Mouse (Mus musculus) intestine, embryonic 14.5 days (tissue): ENCODE results near the gene Mchr1. TPM values are rescaled to one million over a fixed set of nuclear protein-coding genes. Genes with fewer than 3 reads are reported as not detected.

Source experiments
- ATAC-seq: fragments of 200-750 bp; cut with Nextera tagmentation; replicated peaks from 2 replicates; pipeline ENCODE4 v1.8.0; 2017; ENCODE audit warnings: low read depth, moderate number of reproducible peaks, moderate TSS enrichment, moderate library complexity; ENCODE audit not compliant: low FRiP score, low TSS enrichment
- DNase-seq: peaks from one replicate; pipeline ENCODE4 v3.0.0-alpha.2; 2018; ENCODE audit warnings: low spot score
- H3K27ac ChIP-seq: fragments of 300-500 bp; sonication (generic); 2 replicates; pipeline ENCODE4 v1.5.1; 2014; ENCODE audit warnings: low read depth, mild to moderate bottlenecking, control low read depth
- H3K27me3 ChIP-seq: fragments of 300-500 bp; sonication (generic); replicated peaks from 2 replicates; pipeline ENCODE4 v1.6.1; 2014; ENCODE audit warnings: low read length, control low read depth; ENCODE audit not compliant: control insufficient read depth, insufficient read depth
- H3K36me3 ChIP-seq: fragments of 300-500 bp; sonication (generic); 2 replicates; pipeline ENCODE4 v1.6.1; 2014; ENCODE audit warnings: low read length, control low read depth; ENCODE audit not compliant: control insufficient read depth, insufficient read depth
- H3K4me1 ChIP-seq: fragments of 300-500 bp; sonication (generic); replicated peaks from 2 replicates; pipeline ENCODE4 v1.6.1; 2014; ENCODE audit warnings: low read length, control low read depth, mixed read lengths; ENCODE audit not compliant: control insufficient read depth, insufficient read depth
- H3K4me2 ChIP-seq: fragments of 300-500 bp; sonication (generic); 2 replicates; pipeline ENCODE4 v1.6.1; 2014; ENCODE audit warnings: low read length
- H3K4me3 ChIP-seq: fragments of 300-500 bp; sonication (generic); 2 replicates; pipeline ENCODE4 v1.5.1; 2014; ENCODE audit warnings: low read depth, low read length, control low read depth, mixed read lengths
- H3K9ac ChIP-seq: fragments of 300-500 bp; sonication (generic); 2 replicates; pipeline ENCODE4 v1.6.1; 2014; ENCODE audit warnings: mild to moderate bottlenecking, low read length
- H3K9me3 ChIP-seq: fragments of 300-500 bp; sonication (generic); 2 replicates; pipeline ENCODE4 v1.6.1; 2016; ENCODE audit warnings: low read length, control low read depth; ENCODE audit not compliant: control insufficient read depth
- WGBS: fragments of 180-500 bp; shearing (Covaris S2); extraction: QIAGEN DNeasy Blood & Tissue Kit; methylation state at CpG from one replicate; pipeline ENCODE4 v1.1.7; 2014; 5-methylcytosine and 5-hydroxymethylcytosine counted together
- polyA plus RNA-seq: library from polyadenylated mRNA; unstranded; fragments of >200 nt; fragmentation: Nextera tagmentation; extraction: Ambion mirVana; gene quantifications from 2 replicates; pipeline ENCODE4 v1.2.1, GENCODE M21; 2014

Mchr1 gene
- polyA plus RNA-seq, 1 experiment from 2014 or later = 1.0 TPM

GRCm38 (mm10) chr15:81195447-81195846 is 39.9 kb upstream of the Mchr1 start:
- H3K27ac ChIP-seq = no peak overlapping the region
- peaks cover 6% of the 10 kb centered on the region for H3K4me1 ChIP-seq
- DNase-seq (no peak), ATAC-seq (no peak)
- no peaks in the 10 kb centered on the region for H3K36me3 ChIP-seq
- H3K9ac ChIP-seq = no peak overlapping the region
- no peak overlapping the region for H3K4me3 ChIP-seq
- WGBS = 56% methylated on average over 4 of the region's 4 CpGs
- no peak overlapping the region for H3K4me2 ChIP-seq
- H3K9me3 ChIP-seq = no peaks in the 10 kb centered on the region
- H3K27me3 ChIP-seq = no peaks in the 10 kb centered on the region

GRCm38 (mm10) chr15:81197197-81197596 is 38.1 kb upstream of the Mchr1 start:
- H3K9ac ChIP-seq = no peak overlapping the region
- H3K9me3 ChIP-seq = no peaks in the 10 kb centered on the region
- 75% methylated on average over 10 of the region's 10 CpGs for WGBS
- H3K36me3 ChIP-seq = no peaks in the 10 kb centered on the region
- no peak for DNase-seq
- H3K27ac ChIP-seq = no peak overlapping the region
- no peak overlapping the region for H3K4me3 ChIP-seq
- no peak overlapping the region for H3K4me2 ChIP-seq
- no peaks in the 10 kb centered on the region for H3K4me1 ChIP-seq
- H3K27me3 ChIP-seq = no peaks in the 10 kb centered on the region
- 0 out of 2 replicates have a peak, but pooled peaks have one; percentile 57 for ATAC-seq

- ATAC-seq (no peak), DNase-seq (no peak)
- Histone ChIP-seq H3K4me3 (no peak overlapping the region), H3K27me3 (no peaks in the 10 kb centered on the region), H3K4me2 (no peak overlapping the region), H3K4me1 (no peaks in the 10 kb centered on the region), H3K9ac (no peak overlapping the region), H3K9me3 (no peaks in the 10 kb centered on the region), H3K27ac (no peak overlapping the region), H3K36me3 (no peaks in the 10 kb centered on the region)
- WGBS = 93% methylated on average over 5 of the region's 5 CpGs
Measured at GRCm38 (mm10) chr15:81198447-81198846, 36.9 kb upstream of the Mchr1 start.

GRCm38 (mm10) chr15:81199372-81199959 is 35.8 kb upstream of the Mchr1 start:
- Histone ChIP-seq H3K27ac (no peak overlapping the region), H3K9ac (no peak overlapping the region), H3K4me1 (no peaks in the 10 kb centered on the region), H3K4me2 (no peak overlapping the region), H3K36me3 (no peaks in the 10 kb centered on the region), H3K9me3 (no peaks in the 10 kb centered on the region), H3K27me3 (no peaks in the 10 kb centered on the region), H3K4me3 (no peak overlapping the region)
- peak; percentile 89 for DNase-seq
- ATAC-seq = no peak
- WGBS = 21% methylated on average over 4 of the region's 4 CpGs

- ATAC-seq (no peak), DNase-seq (no peak)
- no peaks in the 10 kb centered on the region for H3K9me3 ChIP-seq
- no peak overlapping the region for H3K27ac ChIP-seq
- no peak overlapping the region for H3K9ac ChIP-seq
- no peaks in the 10 kb centered on the region for H3K4me1 ChIP-seq
- no peak overlapping the region for H3K4me3 ChIP-seq
- H3K4me2 ChIP-seq = no peak overlapping the region
- no peaks in the 10 kb centered on the region for H3K27me3 ChIP-seq
- H3K36me3 ChIP-seq = no peaks in the 10 kb centered on the region
- WGBS = 97% methylated on average over 5 of the region's 5 CpGs
Measured at GRCm38 (mm10) chr15:81202462-81202861, 32.8 kb upstream of the Mchr1 start.

- H3K4me3 ChIP-seq = no peak overlapping the region
- WGBS = 69% methylated on average over 5 of the region's 5 CpGs
- DNase-seq (no peak), ATAC-seq (no peak)
- H3K27me3 ChIP-seq = no peaks in the 10 kb centered on the region
- H3K4me2 ChIP-seq = no peak overlapping the region
- H3K4me1 ChIP-seq = no peaks in the 10 kb centered on the region
- H3K27ac ChIP-seq = no peak overlapping the region
- H3K9ac ChIP-seq = no peak overlapping the region
- H3K9me3 ChIP-seq = no peaks in the 10 kb centered on the region
- H3K36me3 ChIP-seq = no peaks in the 10 kb centered on the region
Measured at GRCm38 (mm10) chr15:81210496-81210895, 24.8 kb upstream of the Mchr1 start.

GRCm38 (mm10) chr15:81212976-81213375 is 22.3 kb upstream of the Mchr1 start:
- 40% methylated on average over 15 of the region's 15 CpGs for WGBS
- no peaks in the 10 kb centered on the region for H3K36me3 ChIP-seq
- H3K4me2 ChIP-seq = no peak overlapping the region
- no peak overlapping the region for H3K4me3 ChIP-seq
- no peaks in the 10 kb centered on the region for H3K27me3 ChIP-seq
- DNase-seq (no peak), ATAC-seq (peak; percentile 47; the same call in 1 of the 2 replicates)
- no peak overlapping the region for H3K9ac ChIP-seq
- no peaks in the 10 kb centered on the region for H3K4me1 ChIP-seq
- H3K9me3 ChIP-seq = no peaks in the 10 kb centered on the region
- no peak overlapping the region for H3K27ac ChIP-seq

GRCm38 (mm10) chr15:81216906-81217653 is 18.2 kb upstream of the Mchr1 start:
- no peaks in the 10 kb centered on the region for H3K36me3 ChIP-seq
- 82% methylated on average over 19 of the region's 19 CpGs for WGBS
- no peak overlapping the region for H3K9ac ChIP-seq
- DNase-seq (no peak), ATAC-seq (no peak)
- H3K27me3 ChIP-seq = no peaks in the 10 kb centered on the region
- H3K4me1 ChIP-seq = no peaks in the 10 kb centered on the region
- no peaks in the 10 kb centered on the region for H3K9me3 ChIP-seq
- H3K4me2 ChIP-seq = no peak overlapping the region
- H3K4me3 ChIP-seq = no peak overlapping the region
- no peak overlapping the region for H3K27ac ChIP-seq

- no peak overlapping the region for H3K4me2 ChIP-seq
- H3K27me3 ChIP-seq = no peaks in the 10 kb centered on the region
- WGBS = 68% methylated on average over 6 of the region's 6 CpGs
- H3K9me3 ChIP-seq = no peaks in the 10 kb centered on the region
- no peak overlapping the region for H3K9ac ChIP-seq
- H3K27ac ChIP-seq = no peak overlapping the region
- no peak overlapping the region for H3K4me3 ChIP-seq
- ATAC-seq (no peak), DNase-seq (no peak)
- no peaks in the 10 kb centered on the region for H3K4me1 ChIP-seq
- no peaks in the 10 kb centered on the region for H3K36me3 ChIP-seq
Measured at GRCm38 (mm10) chr15:81219054-81219453, 16.2 kb upstream of the Mchr1 start.
